Mouse (Mus musculus) kidney, embryonic 16.5 days (tissue): ENCODE data around the gene Fam234b. TPM values are rescaled to one million over a fixed set of nuclear protein-coding genes. Genes with fewer than 3 reads are reported as not detected.

ENCODE experiments used
- ATAC-seq: fragments of 200-750 bp; cut with Nextera tagmentation; 2 replicates; pipeline ENCODE4 v1.8.0; 2017; ENCODE audit warnings: moderate TSS enrichment; ENCODE audit not compliant: low FRiP score, low TSS enrichment
- H3K27ac ChIP-seq: fragments of 300-500 bp; sonication (generic); 2 replicates; pipeline ENCODE4 v1.5.1; 2014; ENCODE audit warnings: low read length
- H3K27me3 ChIP-seq: fragments of 300-500 bp; sonication (generic); 2 replicates; pipeline ENCODE4 v1.6.1; 2014; ENCODE audit warnings: low read length, control low read depth, mixed read lengths; ENCODE audit not compliant: insufficient read depth
- H3K36me3 ChIP-seq: fragments of 300-500 bp; sonication (generic); 2 replicates; pipeline ENCODE4 v1.6.1; 2014; ENCODE audit warnings: low read length, control low read depth, mixed read lengths; ENCODE audit not compliant: insufficient read depth
- H3K4me1 ChIP-seq: fragments of 300-500 bp; sonication (generic); 2 replicates; pipeline ENCODE4 v1.6.1; 2014; ENCODE audit warnings: low read length, control low read depth, mixed read lengths; ENCODE audit not compliant: insufficient read depth
- H3K4me2 ChIP-seq: fragments of 300-500 bp; sonication (generic); replicated peaks from 2 replicates; pipeline ENCODE4 v1.6.1; 2014; ENCODE audit warnings: low read depth, low read length
- H3K4me3 ChIP-seq: fragments of 300-500 bp; sonication (generic); 2 replicates; pipeline ENCODE4 v1.5.1; 2014; ENCODE audit warnings: mild to moderate bottlenecking, low read length
- H3K9ac ChIP-seq: fragments of 300-500 bp; sonication (generic); replicated peaks from 2 replicates; pipeline ENCODE4 v1.6.1; 2014; ENCODE audit warnings: low read length
- H3K9me3 ChIP-seq: fragments of 300-500 bp; sonication (generic); 2 replicates; pipeline ENCODE4 v1.6.1; 2016; ENCODE audit warnings: low read length, control low read depth
- WGBS: fragments of 180-500 bp; shearing (Covaris S2); extraction: QIAGEN DNeasy Blood & Tissue Kit; methylation state at CpG from one replicate; pipeline ENCODE4 v1.1.7; 2014; 5-methylcytosine and 5-hydroxymethylcytosine counted together
- polyA plus RNA-seq: library from polyadenylated mRNA; unstranded; fragments of >200 nt; fragmentation: Nextera tagmentation; extraction: Ambion mirVana; gene quantifications from 2 replicates; pipeline ENCODE4 v1.2.1, GENCODE M21; 2015

The Fam234b gene
- polyA plus RNA-seq, 1 experiment from 2014 or later = 41.1 TPM

- 89% methylated on average over 1 of the region's 1 CpGs for WGBS
- H3K27ac ChIP-seq = no peak overlapping the region
- no peaks in the 10 kb centered on the region for H3K36me3 ChIP-seq
- H3K4me3 ChIP-seq = no peak overlapping the region
- no peak for ATAC-seq
- no peaks in the 10 kb centered on the region for H3K9me3 ChIP-seq
- no peak overlapping the region for H3K4me2 ChIP-seq
- H3K27me3 ChIP-seq = no peaks in the 10 kb centered on the region
- H3K4me1 ChIP-seq = no peaks in the 10 kb centered on the region
- no peak overlapping the region for H3K9ac ChIP-seq
These were observed 22.8 kb upstream of the Fam234b start for GRCm38 (mm10) chr6:135175014-135175413.

- no peaks in the 10 kb centered on the region for H3K36me3 ChIP-seq
- no peaks in the 10 kb centered on the region for H3K4me1 ChIP-seq
- no peaks in the 10 kb centered on the region for H3K9me3 ChIP-seq
- H3K9ac ChIP-seq = no peak overlapping the region
- H3K4me2 ChIP-seq = no peak overlapping the region
- no peak overlapping the region for H3K27ac ChIP-seq
- no peak for ATAC-seq
- 0 out of 2 replicates have a peak, but pooled peaks cover 4% of the 10 kb centered on the region for H3K27me3 ChIP-seq
- no peak overlapping the region for H3K4me3 ChIP-seq
These were observed 20.5 kb upstream of the Fam234b start for GRCm38 (mm10) chr6:135177271-135177670.

GRCm38 (mm10) chr6:135178599-135178998 lies 19.2 kb upstream of the Fam234b start:
- no peaks in the 10 kb centered on the region for H3K9me3 ChIP-seq
- ATAC-seq = no peak
- no peaks in the 10 kb centered on the region for H3K4me1 ChIP-seq
- no peak overlapping the region for H3K27ac ChIP-seq
- H3K4me2 ChIP-seq = no peak overlapping the region
- H3K9ac ChIP-seq = no peak overlapping the region
- H3K27me3 ChIP-seq = 0 out of 2 replicates have a peak, but pooled peaks cover 4% of the 10 kb centered on the region
- H3K36me3 ChIP-seq = no peaks in the 10 kb centered on the region
- no peak overlapping the region for H3K4me3 ChIP-seq
- 43% methylated on average over 3 of the region's 3 CpGs for WGBS

GRCm38 (mm10) chr6:135182925-135183324 lies 14.9 kb upstream of the Fam234b start:
- H3K4me3 ChIP-seq = no peak overlapping the region
- WGBS = 51% methylated on average over 5 of the region's 5 CpGs
- ATAC-seq = no peak
- peaks cover 11% of the 10 kb centered on the region; the same call in 1 of the 2 replicates for H3K4me1 ChIP-seq
- H3K4me2 ChIP-seq = no peak overlapping the region
- H3K9ac ChIP-seq = no peak overlapping the region
- H3K36me3 ChIP-seq = no peaks in the 10 kb centered on the region
- 0 out of 2 replicates have a peak, but pooled peaks cover 4% of the 10 kb centered on the region for H3K27me3 ChIP-seq
- H3K9me3 ChIP-seq = no peaks in the 10 kb centered on the region
- no peak overlapping the region for H3K27ac ChIP-seq

- Histone ChIP-seq H3K9ac (no peak overlapping the region), H3K4me3 (no peak overlapping the region), H3K4me1 (peaks cover 11% of the 10 kb centered on the region; the same call in 1 of the 2 replicates), H3K27ac (no peak overlapping the region), H3K4me2 (no peak overlapping the region), H3K27me3 (0 out of 2 replicates have a peak, but pooled peaks cover 4% of the 10 kb centered on the region), H3K36me3 (no peaks in the 10 kb centered on the region), H3K9me3 (no peaks in the 10 kb centered on the region)
- WGBS = 15% methylated on average over 8 of the region's 8 CpGs
- ATAC-seq = no peak
These were observed 13.8 kb upstream of the Fam234b start for GRCm38 (mm10) chr6:135183961-135184360.

- 45% methylated on average over 10 of the region's 10 CpGs for WGBS
- no peak overlapping the region for H3K4me2 ChIP-seq
- no peaks in the 10 kb centered on the region for H3K9me3 ChIP-seq
- H3K9ac ChIP-seq = no peak overlapping the region
- no peak overlapping the region for H3K27ac ChIP-seq
- no peak overlapping the region for H3K4me3 ChIP-seq
- H3K4me1 ChIP-seq = peaks cover 11% of the 10 kb centered on the region; the same call in 1 of the 2 replicates
- ATAC-seq = no peak
- no peaks in the 10 kb centered on the region for H3K36me3 ChIP-seq
- no peaks in the 10 kb centered on the region for H3K27me3 ChIP-seq
These were observed 10.5 kb upstream of the Fam234b start for GRCm38 (mm10) chr6:135187076-135187917.

GRCm38 (mm10) chr6:135188629-135189028 lies 9.1 kb upstream of the Fam234b start:
- no peak overlapping the region for H3K4me2 ChIP-seq
- no peaks in the 10 kb centered on the region for H3K36me3 ChIP-seq
- WGBS = 32% methylated on average over 4 of the region's 4 CpGs
- H3K4me3 ChIP-seq = no peak overlapping the region
- no peak for ATAC-seq
- no peaks in the 10 kb centered on the region for H3K27me3 ChIP-seq
- no peaks in the 10 kb centered on the region for H3K9me3 ChIP-seq
- H3K4me1 ChIP-seq = peaks cover 13% of the 10 kb centered on the region; the same call in 1 of the 2 replicates
- no peak overlapping the region for H3K9ac ChIP-seq
- no peak overlapping the region for H3K27ac ChIP-seq

GRCm38 (mm10) chr6:135190122-135190521 lies 7.7 kb upstream of the Fam234b start:
- Histone ChIP-seq H3K4me2 (no peak overlapping the region), H3K27me3 (no peaks in the 10 kb centered on the region), H3K9ac (no peak overlapping the region), H3K36me3 (no peaks in the 10 kb centered on the region), H3K4me3 (no peak overlapping the region), H3K9me3 (no peaks in the 10 kb centered on the region), H3K27ac (no peak overlapping the region), H3K4me1 (peaks cover 10% of the 10 kb centered on the region; the same call in 1 of the 2 replicates)
- ATAC-seq = no peak
- 66% methylated on average over 6 of the region's 6 CpGs for WGBS

GRCm38 (mm10) chr6:135191906-135192305 lies 5.9 kb upstream of the Fam234b start:
- WGBS = 94% methylated on average over 1 of the region's 1 CpGs
- H3K4me2 ChIP-seq = no peak overlapping the region

GRCm38 (mm10) chr6:135192993-135193392 lies 4.8 kb upstream of the Fam234b start:
- no peak overlapping the region for H3K9ac ChIP-seq

More at GRCm38 (mm10) chr6:135191906-135192305, 5.9 kb upstream of the Fam234b start:
- no peaks in the 10 kb centered on the region for H3K36me3 ChIP-seq
- no peak for ATAC-seq
- no peak overlapping the region for H3K4me3 ChIP-seq
- no peak overlapping the region for H3K27ac ChIP-seq
- peaks cover 7% of the 10 kb centered on the region; the same call in 1 of the 2 replicates for H3K4me1 ChIP-seq
- H3K27me3 ChIP-seq = no peaks in the 10 kb centered on the region
- H3K9me3 ChIP-seq = no peaks in the 10 kb centered on the region
- no peak overlapping the region for H3K9ac ChIP-seq

More at GRCm38 (mm10) chr6:135192993-135193392, 4.8 kb upstream of the Fam234b start:
- no peak for ATAC-seq
- no peak overlapping the region for H3K27ac ChIP-seq
- no peaks in the 10 kb centered on the region for H3K9me3 ChIP-seq
- no peaks in the 10 kb centered on the region for H3K36me3 ChIP-seq
- H3K27me3 ChIP-seq = no peaks in the 10 kb centered on the region
- H3K4me2 ChIP-seq = no peak overlapping the region
- H3K4me1 ChIP-seq = peaks cover 8% of the 10 kb centered on the region; the same call in 1 of the 2 replicates
- H3K4me3 ChIP-seq = no peak overlapping the region
- 75% methylated on average over 8 of the region's 8 CpGs for WGBS
